Mouse (Mus musculus): ENCODE data around the gene Zfp454. TPM values are rescaled to one million over a fixed set of nuclear protein-coding genes. Genes with fewer than 3 reads are reported as not detected.

Gene Zfp454
- total RNA-seq (2014; rRNA removed; ENCODE audit: low replicate concordance) (not detected in 2 replicates), polyA plus RNA-seq (2015; fragmentation: Nextera tagmentation; extraction: Ambion mirVana) (1.7 and 2.0 TPM in 2 replicates)

DNA sequence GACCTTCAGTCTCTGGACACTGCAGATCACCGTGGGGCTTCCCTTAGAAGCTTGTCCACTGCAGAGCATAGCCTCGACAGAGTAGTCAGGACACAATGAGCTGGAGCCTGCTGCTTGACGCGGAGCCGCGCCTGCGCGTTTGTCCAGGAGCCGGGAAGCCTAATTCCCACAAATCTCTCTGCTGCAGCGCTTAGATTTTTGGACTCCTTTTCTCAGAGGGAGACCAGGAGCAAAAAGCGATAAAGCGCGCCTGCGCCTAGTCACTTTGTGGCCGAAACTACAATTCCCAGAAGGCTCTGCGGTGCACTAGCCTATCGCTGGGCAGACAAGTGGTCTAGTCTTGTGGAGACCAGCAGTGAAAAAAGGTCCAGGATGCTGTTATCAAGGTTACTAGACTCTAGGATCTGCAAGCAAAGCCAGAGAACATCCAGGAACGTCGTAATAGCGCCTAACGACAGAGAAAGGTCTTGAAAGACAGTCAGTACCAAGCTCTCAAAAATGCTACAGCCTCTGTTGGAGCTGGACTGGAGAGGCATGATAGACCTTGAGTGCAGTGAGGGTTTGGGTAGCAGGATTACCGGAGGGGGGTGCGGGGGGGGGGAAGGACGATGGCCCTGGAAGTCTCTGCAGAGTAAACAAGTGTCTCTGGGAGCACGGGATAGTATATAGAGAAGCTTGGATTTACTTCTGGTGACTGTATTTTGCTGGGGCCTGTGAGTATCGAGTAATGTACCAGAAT is at the start of gene Zfp454:
Gene Zfp454, minus strand, starts transcription at position 262 of the 739 bp plus-strand sequence.
- ATAC-seq (ENCODE audit: insufficient read depth, low read depth) (peak; percentile 92), DNase-seq (ENCODE audit: low spot score) (peak; percentile 77)
- Histone ChIP-seq H3K4me2 (ENCODE audit: low read depth, low read length) (peak within 1 kb of the TSS; percentile 73), H3K36me3 (replicated peaks; ENCODE audit: control insufficient read depth, insufficient read depth, low read length) (no peaks in the 10 kb centered on the region), H3K4me1 (ENCODE audit: control insufficient read depth, insufficient read depth) (0 out of 2 replicates have a peak, but pooled peaks cover 4% of the 10 kb centered on the region), H3K4me3 (ENCODE audit: low read depth, low read length) (peak within 1 kb of the TSS; percentile 46), H3K27ac (ENCODE audit: low read depth) (no peak within 1 kb of the TSS), H3K9me3 (replicated peaks; ENCODE audit: control insufficient read depth, low read length) (0 out of 2 replicates have a peak, but pooled peaks cover 4% of the 10 kb centered on the region), H3K27me3 (ENCODE audit: control insufficient read depth, insufficient read depth, low read length) (no peaks in the 10 kb centered on the region), H3K9ac (replicated peaks; ENCODE audit: low read depth, low read length) (peak within 1 kb of the TSS; percentile 39; the same call in 1 of the 2 replicates)
- WGBS: 7% methylated on average over 26 of the region's 26 CpGs
- TF ChIP-seq EP300 (IDR thresholded peaks at IDR 0.05; ENCODE audit: low read depth): no peak
- TF ChIP-seq CTCF (IDR thresholded peaks at IDR 0.05; ENCODE audit: low read depth): no peak

DNA sequence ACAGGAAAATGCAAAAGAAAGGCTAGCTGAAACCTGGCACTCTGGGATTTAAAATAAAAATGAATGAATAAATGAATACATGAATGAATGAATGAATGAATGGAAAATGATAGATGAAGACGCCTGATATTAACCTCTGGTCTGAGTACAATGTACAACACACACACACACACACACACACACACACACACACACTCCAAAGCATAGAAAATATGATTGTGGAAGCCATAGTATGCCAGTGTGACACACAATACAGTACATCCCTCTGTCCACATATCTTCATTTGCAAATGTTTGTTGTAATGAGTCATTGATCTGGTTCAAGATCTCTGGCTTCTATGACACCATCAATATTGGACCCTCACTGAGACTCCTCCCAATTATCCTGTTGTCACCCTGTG is 44.6 kb upstream of the Zfp454 start:
- no peaks in the 10 kb centered on the region for H3K36me3 ChIP-seq (replicated peaks; ENCODE audit: control insufficient read depth, insufficient read depth, low read length)
- H3K4me2 ChIP-seq (ENCODE audit: low read depth, low read length): peak overlapping the region; percentile 94; the same call in 1 of the 2 replicates
- no peaks in the 10 kb centered on the region for H3K27me3 ChIP-seq (ENCODE audit: control insufficient read depth, insufficient read depth, low read length)
- no peak for DNase-seq (ENCODE audit: low spot score)
- H3K9me3 ChIP-seq (replicated peaks; ENCODE audit: control insufficient read depth, low read length): no peaks in the 10 kb centered on the region
- H3K4me1 ChIP-seq (ENCODE audit: control insufficient read depth, insufficient read depth): 0 out of 2 replicates have a peak, but pooled peaks cover 9% of the 10 kb centered on the region
- no peak overlapping the region for H3K4me3 ChIP-seq (ENCODE audit: low read depth, low read length)
- no peak for ATAC-seq (ENCODE audit: insufficient read depth, low read depth)
- H3K27ac ChIP-seq (ENCODE audit: low read depth): no peak overlapping the region
- no peak for TF ChIP-seq CTCF (IDR thresholded peaks at IDR 0.05; ENCODE audit: low read depth)
- TF ChIP-seq EP300 (IDR thresholded peaks at IDR 0.05; ENCODE audit: low read depth): no peak
- 66% methylated on average over 1 of the region's 1 CpGs for WGBS
- H3K9ac ChIP-seq (replicated peaks; ENCODE audit: low read depth, low read length): no peak overlapping the region

DNA sequence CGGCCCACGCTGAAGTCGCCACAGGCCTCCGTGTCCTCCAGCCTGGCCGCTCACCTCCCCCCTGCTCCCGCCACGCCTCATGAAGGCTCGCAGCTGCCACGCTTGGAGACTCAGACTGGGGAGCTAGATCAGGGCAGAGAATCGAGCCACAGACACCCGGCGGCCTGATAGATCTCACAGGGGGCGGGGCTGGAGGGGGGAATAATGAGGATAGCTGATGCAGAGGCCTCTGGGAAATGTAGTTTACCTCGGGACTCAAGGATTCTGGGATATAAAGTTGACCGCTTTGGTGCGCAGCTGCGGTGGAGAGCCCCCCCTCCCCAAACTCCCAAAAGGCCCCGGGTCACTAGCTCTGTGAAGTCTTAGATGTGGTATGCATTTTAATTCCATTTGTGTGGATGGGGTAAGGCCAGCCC is 44.0 kb upstream of the Zfp454 start, which contains the start of gene Zfp354b:
Gene Zfp354b, minus strand, starts transcription at position 183 of the 416 bp plus-strand sequence.
- TF ChIP-seq CTCF (IDR thresholded peaks at IDR 0.05; ENCODE audit: low read depth) (no peak), EP300 (IDR thresholded peaks at IDR 0.05; ENCODE audit: low read depth) (no peak)
- Histone ChIP-seq H3K4me2 (ENCODE audit: low read depth, low read length) (peak within 1 kb of the TSS; percentile 94), H3K9me3 (replicated peaks; ENCODE audit: control insufficient read depth, low read length) (no peaks in the 10 kb centered on the region), H3K4me1 (ENCODE audit: control insufficient read depth, insufficient read depth) (0 out of 2 replicates have a peak, but pooled peaks cover 9% of the 10 kb centered on the region), H3K9ac (replicated peaks; ENCODE audit: low read depth, low read length) (peak within 1 kb of the TSS; percentile 65), H3K36me3 (replicated peaks; ENCODE audit: control insufficient read depth, insufficient read depth, low read length) (no peaks in the 10 kb centered on the region), H3K4me3 (ENCODE audit: low read depth, low read length) (peak within 1 kb of the TSS; percentile 58), H3K27me3 (ENCODE audit: control insufficient read depth, insufficient read depth, low read length) (no peaks in the 10 kb centered on the region), H3K27ac (ENCODE audit: low read depth) (0 out of 2 replicates have a peak within 1 kb of the TSS, but pooled peaks have one; percentile 41)
- under 1% methylated on average over 18 of the region's 18 CpGs for WGBS
- DNase-seq (ENCODE audit: low spot score): peak; percentile 86
- peak; percentile 85 for ATAC-seq (ENCODE audit: insufficient read depth, low read depth)

DNA sequence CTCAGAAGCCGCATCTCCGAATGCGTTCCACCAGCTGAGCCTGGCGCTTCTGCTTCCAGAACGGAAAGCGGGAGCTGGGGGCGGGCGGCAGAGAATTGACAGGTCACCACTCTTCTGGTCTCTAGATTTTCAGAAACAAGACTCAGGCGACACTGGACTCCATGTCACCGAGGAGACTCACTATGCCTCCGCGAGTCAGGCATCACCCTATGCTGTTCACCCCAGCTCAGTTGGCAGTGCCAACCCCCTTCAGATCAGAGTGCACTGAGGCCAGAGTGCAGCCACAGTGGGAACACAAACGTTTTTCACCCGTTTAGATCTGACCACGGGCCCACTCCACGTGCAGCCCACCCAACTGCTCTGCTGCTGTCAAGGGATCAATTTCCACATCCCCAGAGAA is 43.6 kb upstream of the Zfp454 start:
- no peaks in the 10 kb centered on the region for H3K9me3 ChIP-seq (replicated peaks; ENCODE audit: control insufficient read depth, low read length)

DNA sequence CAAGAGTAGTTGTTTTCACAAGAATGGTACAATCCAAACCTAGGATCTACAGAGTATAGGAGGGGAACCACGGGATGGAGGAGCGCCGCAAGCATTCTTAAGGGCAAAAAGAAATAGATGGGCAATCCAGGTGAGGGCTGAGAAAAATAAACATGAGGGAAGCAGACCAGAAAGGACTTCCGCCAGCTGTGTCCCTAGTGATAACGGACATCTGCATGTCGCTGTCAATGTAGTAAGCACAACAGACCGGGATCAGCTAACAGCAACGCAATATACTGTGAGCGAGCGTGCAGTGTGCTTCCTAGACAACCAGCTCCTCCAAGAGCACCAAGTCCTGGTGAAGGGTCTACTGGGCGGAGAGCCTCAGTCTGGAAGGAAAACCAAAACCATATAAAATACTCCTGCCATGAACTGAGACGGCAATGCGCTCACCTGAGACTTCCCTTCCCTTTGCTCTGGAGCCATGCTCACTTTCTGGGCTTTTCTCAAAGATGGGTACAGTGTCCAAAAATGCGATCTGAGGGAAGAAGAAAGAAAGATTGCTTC is 43.1 kb upstream of the Zfp454 start:
- Histone ChIP-seq H3K27ac (ENCODE audit: low read depth) (no peak overlapping the region), H3K27me3 (ENCODE audit: control insufficient read depth, insufficient read depth, low read length) (no peaks in the 10 kb centered on the region), H3K4me2 (ENCODE audit: low read depth, low read length) (peak overlapping the region; percentile 94), H3K36me3 (replicated peaks; ENCODE audit: control insufficient read depth, insufficient read depth, low read length) (no peaks in the 10 kb centered on the region), H3K9ac (replicated peaks; ENCODE audit: low read depth, low read length) (peak overlapping the region; percentile 65; the same call in 1 of the 2 replicates), H3K4me1 (ENCODE audit: control insufficient read depth, insufficient read depth) (0 out of 2 replicates have a peak, but pooled peaks cover 9% of the 10 kb centered on the region), H3K9me3 (replicated peaks; ENCODE audit: control insufficient read depth, low read length) (no peaks in the 10 kb centered on the region), H3K4me3 (ENCODE audit: low read depth, low read length) (peak overlapping the region; percentile 58)
- 14% methylated on average over 14 of the region's 14 CpGs for WGBS
- ATAC-seq (ENCODE audit: insufficient read depth, low read depth): no peak
- TF ChIP-seq CTCF (IDR thresholded peaks at IDR 0.05; ENCODE audit: low read depth): no peak
- TF ChIP-seq EP300 (IDR thresholded peaks at IDR 0.05; ENCODE audit: low read depth): no peak
- DNase-seq (ENCODE audit: low spot score): no peak

More for the DNA sequence above, 43.6 kb upstream of the Zfp454 start:
- Histone ChIP-seq H3K4me1 (ENCODE audit: control insufficient read depth, insufficient read depth) (0 out of 2 replicates have a peak, but pooled peaks cover 9% of the 10 kb centered on the region), H3K36me3 (replicated peaks; ENCODE audit: control insufficient read depth, insufficient read depth, low read length) (no peaks in the 10 kb centered on the region), H3K4me3 (ENCODE audit: low read depth, low read length) (peak overlapping the region; percentile 58), H3K9ac (replicated peaks; ENCODE audit: low read depth, low read length) (peak overlapping the region; percentile 65), H3K4me2 (ENCODE audit: low read depth, low read length) (peak overlapping the region; percentile 94), H3K27me3 (ENCODE audit: control insufficient read depth, insufficient read depth, low read length) (no peaks in the 10 kb centered on the region), H3K27ac (ENCODE audit: low read depth) (0 out of 2 replicates have a peak overlapping the region, but pooled peaks have one; percentile 41)
- ATAC-seq (ENCODE audit: insufficient read depth, low read depth) (peak; percentile 47), DNase-seq (ENCODE audit: low spot score) (no peak)
- TF ChIP-seq EP300 (IDR thresholded peaks at IDR 0.05; ENCODE audit: low read depth): no peak
- WGBS: under 1% methylated on average over 16 of the region's 16 CpGs

Data from heart, postnatal 0 days (tissue).